Mouse (Mus musculus) stomach, postnatal 0 days (tissue): ENCODE data around the gene Irs3. TPM values are rescaled to one million over a fixed set of nuclear protein-coding genes. Genes with fewer than 3 reads are reported as not detected.
A peak's percentile ranks its signal among the peaks of the same experiment; 100 is the strongest.

Experiments used
- ATAC-seq: fragments of 200-750 bp; cut with Nextera tagmentation; 2 replicates; pipeline ENCODE4 v1.8.0; 2017; ENCODE audit not compliant: low FRiP score, low TSS enrichment
- DNase-seq: peaks from one replicate; pipeline ENCODE4 v3.0.0-alpha.2; 2016; ENCODE audit warnings: low spot score
- H3K27ac ChIP-seq: fragments of 300-500 bp; sonication (generic); replicated peaks from 2 replicates; pipeline ENCODE4 v1.5.1; 2014; ENCODE audit warnings: mild to moderate bottlenecking, control low read depth
- H3K27me3 ChIP-seq: fragments of 300-500 bp; sonication (generic); 2 replicates; pipeline ENCODE4 v1.6.1; 2014; ENCODE audit warnings: low read length; ENCODE audit not compliant: control insufficient read depth, insufficient read depth
- H3K36me3 ChIP-seq: fragments of 300-500 bp; sonication (generic); 2 replicates; pipeline ENCODE4 v1.6.1; 2014; ENCODE audit warnings: low read length, mixed read lengths; ENCODE audit not compliant: control insufficient read depth, insufficient read depth
- H3K4me1 ChIP-seq: fragments of 300-500 bp; sonication (generic); replicated peaks from 2 replicates; pipeline ENCODE4 v1.6.1; 2014; ENCODE audit warnings: antibody characterized with exemption; ENCODE audit not compliant: control insufficient read depth, insufficient read depth
- H3K4me2 ChIP-seq: fragments of 300-500 bp; sonication (generic); replicated peaks from 2 replicates; pipeline ENCODE4 v1.6.1; 2014; ENCODE audit warnings: low read depth, mild to moderate bottlenecking, control low read depth, moderate library complexity
- H3K4me3 ChIP-seq: fragments of 300-500 bp; sonication (generic); 2 replicates; pipeline ENCODE4 v1.5.1; 2014; ENCODE audit warnings: low read depth, low read length, control low read depth
- H3K9ac ChIP-seq: fragments of 300-500 bp; sonication (generic); 2 replicates; pipeline ENCODE4 v1.6.1; 2014; ENCODE audit warnings: mild to moderate bottlenecking, low read length, control low read depth, mixed read lengths
- H3K9me3 ChIP-seq: fragments of 300-500 bp; sonication (generic); 2 replicates; pipeline ENCODE4 v1.6.1; 2016; ENCODE audit warnings: low read length; ENCODE audit not compliant: control insufficient read depth
- CTCF ChIP-seq: IDR thresholded peaks from 2 replicates; pipeline ENCODE4 v1.5.1; 2016; ENCODE audit warnings: antibody characterized with exemption, low read depth, mild to moderate bottlenecking, moderate library complexity
- EP300 ChIP-seq: optimal IDR thresholded peaks from 2 replicates; pipeline ENCODE3; 2016; ENCODE audit warnings: antibody characterized with exemption
- WGBS: fragments of 180-500 bp; shearing (Covaris S2); extraction: QIAGEN DNeasy Blood & Tissue Kit; methylation state at CpG from one replicate; pipeline ENCODE4 v1.1.7; 2014; 5-methylcytosine and 5-hydroxymethylcytosine counted together
- polyA plus RNA-seq: library from polyadenylated mRNA; unstranded; fragments of >200 nt; fragmentation: Nextera tagmentation; extraction: Ambion mirVana; gene quantifications from 2 replicates; pipeline ENCODE4 v1.2.1, GENCODE M21; 2015

Irs3 gene
- polyA plus RNA-seq, 1 experiment from 2014 or later = 0.07 TPM

DNA sequence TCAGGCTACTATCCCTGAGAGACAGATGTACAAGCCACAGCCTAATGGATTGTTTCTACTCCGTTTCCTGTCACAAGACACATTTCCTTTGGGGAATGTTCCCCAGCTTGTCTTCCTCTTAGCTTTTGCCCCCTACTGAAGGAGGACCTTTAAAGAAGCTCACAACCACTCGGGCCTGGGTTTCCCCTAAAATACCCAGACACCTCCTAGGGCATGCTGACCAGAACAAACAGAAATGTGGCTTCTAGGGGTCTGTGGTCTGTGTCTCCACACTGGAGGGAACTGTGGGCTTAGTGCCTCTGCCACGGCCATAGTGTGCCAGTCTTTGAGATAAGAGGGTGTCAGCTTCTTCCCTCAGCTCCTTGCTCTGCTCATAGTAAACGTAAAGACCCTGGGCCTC lies 13.9 kb downstream of the Irs3 start:
- DNase-seq = no peak
- Histone ChIP-seq H3K4me1 (peaks cover 8% of the 10 kb centered on the region), H3K36me3 (peaks cover 22% of the 10 kb centered on the region), H3K27me3 (no peaks in the 10 kb centered on the region), H3K9ac (peak overlapping the region; percentile 87), H3K4me2 (peak overlapping the region; percentile 75), H3K27ac (peak overlapping the region; percentile 97), H3K9me3 (no peaks in the 10 kb centered on the region), H3K4me3 (peak overlapping the region; percentile 91; the same call in 1 of the 2 replicates)
- WGBS = 57% methylated on average over 4 of the region's 4 CpGs
- TF ChIP-seq EP300 = no peak
- no peak for TF ChIP-seq CTCF
- no peak for ATAC-seq

DNA sequence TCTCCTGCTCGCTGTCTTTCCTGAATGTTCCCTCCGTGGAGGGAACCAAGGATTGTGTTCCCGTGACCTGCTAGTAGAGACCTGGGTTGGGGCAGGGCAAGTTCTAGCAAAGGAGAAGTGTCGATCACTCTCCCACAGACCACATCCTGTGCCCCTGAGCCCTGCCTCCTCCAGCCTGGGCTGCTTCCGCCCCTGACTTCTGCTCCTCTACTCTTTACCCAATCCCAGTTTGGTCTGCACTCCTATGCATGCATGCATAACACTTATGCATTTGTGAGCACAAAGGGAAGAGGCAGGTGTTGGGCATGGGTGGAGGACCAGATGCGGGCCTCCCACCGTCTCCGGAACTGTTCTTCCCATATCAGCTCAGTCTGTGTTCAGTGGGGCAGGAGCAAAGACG lies 14.3 kb downstream of the Irs3 start:
- no peak for ATAC-seq
- Histone ChIP-seq H3K27me3 (no peaks in the 10 kb centered on the region), H3K9ac (peak overlapping the region; percentile 87), H3K4me3 (peak overlapping the region; percentile 91), H3K4me1 (peaks cover 8% of the 10 kb centered on the region), H3K27ac (peak overlapping the region; percentile 97), H3K9me3 (no peaks in the 10 kb centered on the region), H3K36me3 (peaks cover 19% of the 10 kb centered on the region), H3K4me2 (peak overlapping the region; percentile 75)
- TF ChIP-seq CTCF (no peak), EP300 (no peak)
- 38% methylated on average over 9 of the region's 9 CpGs for WGBS
- no peak for DNase-seq

DNA sequence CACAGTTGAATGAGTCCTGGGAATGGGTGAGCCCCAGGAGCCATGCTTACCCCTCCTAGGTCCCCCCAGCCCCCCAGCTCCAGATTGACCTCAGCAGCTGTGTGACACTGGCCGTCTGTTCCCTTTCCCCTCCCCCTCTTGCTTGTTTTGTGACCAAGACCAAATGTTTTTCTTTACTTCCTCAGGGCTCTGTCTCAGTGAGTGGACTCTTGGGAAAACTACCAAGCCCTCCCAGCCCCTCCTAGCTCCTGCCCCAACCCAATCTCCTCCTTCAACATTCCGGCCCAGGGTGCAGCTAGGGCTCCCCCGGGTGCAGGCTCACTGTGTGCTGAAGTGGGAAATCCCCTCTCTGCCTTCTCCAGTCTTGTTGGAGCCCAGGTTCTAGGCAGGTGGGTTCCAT lies 14.9 kb downstream of the Irs3 start:
- Histone ChIP-seq H3K9me3 (no peaks in the 10 kb centered on the region), H3K4me1 (peaks cover 8% of the 10 kb centered on the region), H3K9ac (peak overlapping the region; percentile 87), H3K4me2 (peak overlapping the region; percentile 75), H3K27ac (peak overlapping the region; percentile 97), H3K36me3 (peaks cover 14% of the 10 kb centered on the region), H3K27me3 (no peaks in the 10 kb centered on the region), H3K4me3 (peak overlapping the region; percentile 91)
- TF ChIP-seq EP300 (no peak), CTCF (no peak)
- ATAC-seq (peak; percentile 13; the same call in 1 of the 2 replicates), DNase-seq (peak; percentile 78)
- 12% methylated on average over 3 of the region's 3 CpGs for WGBS

DNA sequence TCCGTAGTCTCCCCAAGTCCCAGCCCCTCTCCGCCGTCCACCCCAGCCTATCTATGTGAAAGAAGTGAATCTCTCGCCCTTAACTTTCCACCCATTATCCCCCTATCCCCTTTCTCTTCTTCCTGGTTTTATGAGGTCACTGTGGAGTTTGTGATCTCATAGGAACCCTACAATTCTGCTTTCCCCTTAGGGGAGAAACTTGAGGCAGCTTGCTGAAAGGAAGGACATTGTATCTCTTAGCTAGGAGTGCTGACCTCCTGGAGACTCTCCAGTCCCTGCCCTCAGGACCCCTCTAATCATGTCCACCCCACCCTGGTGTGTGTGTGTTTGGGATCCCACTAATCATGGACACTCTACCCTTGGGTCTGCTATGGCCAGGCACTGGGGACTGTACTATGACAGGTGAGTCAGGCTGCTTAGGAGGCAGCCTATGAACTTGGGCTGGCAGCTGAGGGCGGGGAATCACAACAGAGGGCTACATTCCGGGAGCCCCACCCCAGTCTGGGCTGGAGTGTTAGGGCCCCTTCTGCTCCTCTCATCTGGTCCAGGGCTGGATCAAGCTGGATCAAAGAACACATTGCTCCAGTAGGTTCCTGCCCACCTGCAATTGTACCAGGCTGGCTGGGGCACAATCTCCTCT lies 15.5 kb downstream of the Irs3 start:
- H3K4me2 ChIP-seq = peak overlapping the region; percentile 75
- H3K9me3 ChIP-seq = no peaks in the 10 kb centered on the region
- H3K27ac ChIP-seq = peak overlapping the region; percentile 97
- peak overlapping the region; percentile 91 for H3K4me3 ChIP-seq
- TF ChIP-seq CTCF (no peak), EP300 (no peak)
- no peaks in the 10 kb centered on the region for H3K27me3 ChIP-seq
- DNase-seq (peak; percentile 89), ATAC-seq (peak; percentile 70)
- H3K4me1 ChIP-seq = peaks cover 8% of the 10 kb centered on the region
- WGBS = 11% methylated on average over 6 of the region's 6 CpGs
- peaks cover 8% of the 10 kb centered on the region; the same call in 1 of the 2 replicates for H3K36me3 ChIP-seq
- H3K9ac ChIP-seq = peak overlapping the region; percentile 87

DNA sequence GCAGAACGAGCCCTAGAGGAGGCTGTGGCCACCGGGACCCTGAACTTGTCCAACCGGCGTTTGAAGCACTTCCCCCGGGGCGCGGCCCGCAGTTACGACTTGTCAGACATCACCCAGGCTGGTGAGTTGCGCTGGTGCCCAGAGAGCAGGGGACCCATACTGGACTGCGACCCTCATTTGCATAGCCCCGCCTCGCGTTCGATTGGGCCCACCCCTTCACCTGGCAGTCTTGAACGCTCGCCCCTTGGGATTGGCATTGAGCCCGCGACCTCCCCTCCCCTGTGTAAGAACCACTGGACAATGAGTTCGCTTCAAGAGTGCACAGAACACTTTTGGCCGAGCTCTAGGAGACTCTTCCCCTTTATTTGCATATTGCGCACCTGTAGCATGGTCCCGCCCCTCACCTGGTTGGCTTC lies 16.2 kb downstream of the Irs3 start:
- peaks cover 7% of the 10 kb centered on the region; the same call in 1 of the 2 replicates for H3K36me3 ChIP-seq
- WGBS = 0% methylated on average over 20 of the region's 23 CpGs
- peak overlapping the region; percentile 97 for H3K27ac ChIP-seq
- peaks cover 8% of the 10 kb centered on the region for H3K4me1 ChIP-seq
- TF ChIP-seq EP300 (no peak), CTCF (0 out of 2 replicates have a peak, but pooled peaks have one; percentile 0)
- DNase-seq (peak; percentile 81), ATAC-seq (peak; percentile 11)
- H3K4me2 ChIP-seq = peak overlapping the region; percentile 75
- H3K4me3 ChIP-seq = peak overlapping the region; percentile 91
- peak overlapping the region; percentile 87 for H3K9ac ChIP-seq
- no peaks in the 10 kb centered on the region for H3K27me3 ChIP-seq
- no peaks in the 10 kb centered on the region for H3K9me3 ChIP-seq
